Mouse (Mus musculus): ENCODE data around the gene Gata3. TPM values are rescaled to one million over a fixed set of nuclear protein-coding genes. Genes with fewer than 3 reads are reported as not detected.
A peak's percentile ranks its signal among the peaks of the same experiment; 100 is the strongest.

Gata3 gene
- polyA plus RNA-seq, 1 experiment from 2014 or later: 21.7 TPM

DNA sequence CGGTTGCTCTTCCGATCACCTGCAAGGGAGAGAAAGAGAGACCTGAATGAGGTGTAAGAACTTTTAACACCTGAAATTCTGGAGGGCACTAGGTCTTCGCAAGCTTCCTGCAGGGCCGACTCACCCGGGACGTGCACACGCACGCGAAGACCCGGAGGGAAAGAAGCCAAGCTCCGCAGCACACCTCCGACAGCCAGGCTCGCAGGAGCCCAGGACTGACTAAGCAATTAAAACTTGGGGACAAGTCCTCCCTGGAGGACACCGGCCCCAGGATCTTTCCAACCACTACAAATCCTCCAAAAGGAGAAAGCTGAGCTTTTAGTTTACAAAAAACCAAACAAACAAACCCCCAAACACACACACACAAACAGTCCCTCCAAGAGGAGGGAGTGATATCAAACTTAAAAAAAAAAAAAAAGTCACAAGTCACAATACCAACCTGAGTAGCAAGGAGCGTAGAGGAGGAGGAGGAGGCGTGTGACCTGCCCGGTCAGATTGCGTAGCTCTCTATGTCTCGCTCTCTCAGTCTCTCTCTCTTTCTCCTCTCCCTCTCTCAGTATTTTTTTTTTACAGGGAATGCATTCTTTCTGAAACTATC, 11.8 kb downstream of the Gata3 start:
- Histone ChIP-seq H3K9me3 (no peaks in the 10 kb centered on the region), H3K27me3 (peaks cover 95% of the 10 kb centered on the region), H3K4me2 (peak overlapping the region; percentile 90), H3K4me3 (peak overlapping the region; percentile 54), H3K4me1 (peaks cover 59% of the 10 kb centered on the region), H3K36me3 (peaks cover 4% of the 10 kb centered on the region; the same call in 1 of the 2 replicates), H3K9ac (peak overlapping the region; percentile 75), H3K27ac (peak overlapping the region; percentile 83)
- WGBS: 1% methylated on average over 19 of the region's 19 CpGs
- ATAC-seq (ENCODE audit: insufficient number of reproducible peaks, insufficient read depth, low FRiP score, low TSS enrichment, low read depth): no peak

DNA sequence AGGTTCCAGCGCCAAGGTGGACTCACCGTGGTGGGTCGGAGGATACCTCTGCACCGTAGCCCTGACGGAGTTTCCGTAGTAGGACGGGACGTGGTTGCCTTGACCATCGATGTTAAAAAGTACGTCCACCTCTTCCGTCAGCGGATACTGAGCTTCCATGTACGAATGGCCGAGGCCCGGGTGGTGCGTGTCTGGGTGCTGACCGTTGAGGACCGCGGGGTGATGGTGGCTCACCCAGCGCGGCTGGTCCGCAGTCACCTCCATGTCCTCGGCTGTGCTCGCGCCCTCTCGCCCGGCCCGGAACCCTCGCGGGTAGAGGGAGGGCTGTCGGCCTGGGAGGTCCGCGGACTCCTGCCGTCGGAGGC, 12.5 kb downstream of the Gata3 start:
- Histone ChIP-seq H3K9ac (peak overlapping the region; percentile 75), H3K9me3 (no peaks in the 10 kb centered on the region), H3K36me3 (peaks cover 4% of the 10 kb centered on the region; the same call in 1 of the 2 replicates), H3K27ac (peak overlapping the region; percentile 83), H3K4me1 (peaks cover 59% of the 10 kb centered on the region), H3K4me2 (peak overlapping the region; percentile 90), H3K4me3 (peak overlapping the region; percentile 54), H3K27me3 (peaks cover 95% of the 10 kb centered on the region)
- under 1% methylated on average over 35 of the region's 35 CpGs for WGBS
- ATAC-seq (ENCODE audit: insufficient number of reproducible peaks, insufficient read depth, low FRiP score, low TSS enrichment, low read depth): no peak

DNA sequence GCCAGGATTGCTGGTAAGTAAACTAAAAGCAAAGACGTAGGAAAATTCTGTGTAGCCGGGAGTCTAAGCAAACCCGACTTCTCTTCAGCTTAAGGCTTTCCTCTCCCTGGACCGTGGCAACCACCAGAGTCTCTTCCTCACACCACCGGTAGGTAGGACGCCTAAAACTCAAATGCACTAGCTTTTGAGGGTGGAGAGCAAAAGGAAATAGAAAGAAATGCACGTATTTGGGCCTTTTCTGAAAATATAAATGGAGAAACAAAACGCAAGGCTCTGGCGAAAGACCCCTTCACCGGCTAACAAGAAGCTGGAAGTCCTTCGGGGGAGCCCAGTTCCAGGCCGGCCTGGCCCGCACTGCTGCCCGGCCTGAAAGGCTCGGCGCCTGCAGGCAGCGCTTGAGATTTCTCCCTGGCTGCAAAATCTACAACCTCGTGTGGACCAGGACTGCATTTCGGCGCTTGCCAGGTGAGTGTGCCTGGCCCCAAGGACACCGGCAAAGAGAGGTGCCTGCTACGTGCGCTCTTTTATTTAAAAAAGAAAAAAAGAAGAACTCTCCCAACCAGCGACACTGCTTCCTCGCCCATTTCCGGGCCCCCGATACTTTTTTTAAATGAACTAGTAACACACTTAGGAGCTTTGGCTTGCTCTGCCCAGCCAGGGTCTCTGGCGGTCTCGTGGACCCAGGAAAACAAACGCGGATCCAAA, 13.1 kb downstream of the Gata3 start:
- Histone ChIP-seq H3K36me3 (peaks cover 4% of the 10 kb centered on the region; the same call in 1 of the 2 replicates), H3K27me3 (peaks cover 93% of the 10 kb centered on the region), H3K27ac (peak overlapping the region; percentile 83), H3K9ac (peak overlapping the region; percentile 75), H3K9me3 (no peaks in the 10 kb centered on the region), H3K4me1 (peaks cover 58% of the 10 kb centered on the region), H3K4me3 (peak overlapping the region; percentile 54), H3K4me2 (peak overlapping the region; percentile 90)
- ATAC-seq (ENCODE audit: insufficient number of reproducible peaks, insufficient read depth, low FRiP score, low TSS enrichment, low read depth): no peak
- 3% methylated on average over 31 of the region's 31 CpGs for WGBS

DNA sequence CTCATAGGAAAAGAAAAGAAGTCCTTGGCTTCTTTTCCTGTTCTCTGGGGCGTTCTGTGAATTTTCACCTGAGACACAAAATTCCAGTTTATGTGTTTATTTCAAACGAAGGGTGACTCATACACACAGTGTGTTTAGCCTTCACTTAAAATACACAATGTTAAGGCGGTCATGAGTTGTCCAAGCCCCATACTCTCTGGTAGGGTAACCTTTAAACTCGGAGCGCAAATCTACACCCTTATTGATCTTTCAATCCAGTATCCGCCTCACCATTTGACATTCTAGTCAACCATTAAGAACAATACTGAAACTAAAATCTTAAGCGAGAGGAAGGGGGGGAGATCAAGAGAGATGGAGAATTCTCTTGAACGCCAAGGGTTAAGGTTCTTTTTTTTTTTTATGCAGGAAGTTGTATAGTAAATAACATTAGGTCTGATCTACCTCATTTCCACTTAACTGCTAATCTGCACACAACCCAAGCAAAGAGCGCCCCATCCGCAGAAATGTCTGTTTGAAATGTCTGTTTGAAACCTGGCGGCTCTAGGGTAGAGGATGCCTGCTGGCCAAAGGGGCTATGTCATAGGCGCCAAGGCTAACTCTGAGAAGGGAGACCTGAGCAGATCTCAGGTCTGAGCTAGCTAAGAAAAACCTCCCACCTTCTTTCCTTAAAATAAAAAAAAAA, 14.0 kb downstream of the Gata3 start:
- peak overlapping the region; percentile 54 for H3K4me3 ChIP-seq
- WGBS: 20% methylated on average over 12 of the region's 12 CpGs
- H3K4me1 ChIP-seq: peaks cover 58% of the 10 kb centered on the region
- peak overlapping the region; percentile 75 for H3K9ac ChIP-seq
- peaks cover 93% of the 10 kb centered on the region for H3K27me3 ChIP-seq
- H3K36me3 ChIP-seq: peaks cover 7% of the 10 kb centered on the region
- H3K9me3 ChIP-seq: no peaks in the 10 kb centered on the region
- peak overlapping the region; percentile 90 for H3K4me2 ChIP-seq
- no peak for ATAC-seq (ENCODE audit: insufficient number of reproducible peaks, insufficient read depth, low FRiP score, low TSS enrichment, low read depth)
- H3K27ac ChIP-seq: no peak overlapping the region

DNA sequence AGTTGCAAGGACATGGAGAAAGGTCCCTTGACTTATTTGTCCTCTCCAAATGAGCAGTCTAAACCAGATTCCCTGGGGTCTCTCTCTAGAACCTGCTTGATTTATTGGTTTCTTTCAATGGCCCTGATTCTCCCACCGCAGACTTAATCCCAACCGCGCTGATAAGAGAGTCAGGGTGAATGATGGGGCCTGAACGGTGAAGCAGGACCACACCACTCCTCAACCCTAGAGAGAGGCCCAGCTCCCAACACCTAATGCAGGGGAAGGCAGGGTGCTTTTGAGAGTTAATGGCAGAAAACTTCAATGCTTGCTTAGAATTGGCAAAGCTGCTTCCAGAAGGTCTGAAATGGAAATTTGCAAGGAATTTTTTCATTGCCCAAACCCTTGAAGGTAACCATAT, 14.6 kb downstream of the Gata3 start:
- H3K9ac ChIP-seq: peak overlapping the region; percentile 64
- H3K27ac ChIP-seq: no peak overlapping the region
- 7% methylated on average over 4 of the region's 4 CpGs for WGBS
- peak overlapping the region; percentile 54 for H3K4me3 ChIP-seq
- H3K4me1 ChIP-seq: peaks cover 53% of the 10 kb centered on the region
- no peak for ATAC-seq (ENCODE audit: insufficient number of reproducible peaks, insufficient read depth, low FRiP score, low TSS enrichment, low read depth)
- peak overlapping the region; percentile 90 for H3K4me2 ChIP-seq
- no peaks in the 10 kb centered on the region for H3K9me3 ChIP-seq
- peaks cover 7% of the 10 kb centered on the region for H3K36me3 ChIP-seq
- H3K27me3 ChIP-seq: peaks cover 90% of the 10 kb centered on the region

DNA sequence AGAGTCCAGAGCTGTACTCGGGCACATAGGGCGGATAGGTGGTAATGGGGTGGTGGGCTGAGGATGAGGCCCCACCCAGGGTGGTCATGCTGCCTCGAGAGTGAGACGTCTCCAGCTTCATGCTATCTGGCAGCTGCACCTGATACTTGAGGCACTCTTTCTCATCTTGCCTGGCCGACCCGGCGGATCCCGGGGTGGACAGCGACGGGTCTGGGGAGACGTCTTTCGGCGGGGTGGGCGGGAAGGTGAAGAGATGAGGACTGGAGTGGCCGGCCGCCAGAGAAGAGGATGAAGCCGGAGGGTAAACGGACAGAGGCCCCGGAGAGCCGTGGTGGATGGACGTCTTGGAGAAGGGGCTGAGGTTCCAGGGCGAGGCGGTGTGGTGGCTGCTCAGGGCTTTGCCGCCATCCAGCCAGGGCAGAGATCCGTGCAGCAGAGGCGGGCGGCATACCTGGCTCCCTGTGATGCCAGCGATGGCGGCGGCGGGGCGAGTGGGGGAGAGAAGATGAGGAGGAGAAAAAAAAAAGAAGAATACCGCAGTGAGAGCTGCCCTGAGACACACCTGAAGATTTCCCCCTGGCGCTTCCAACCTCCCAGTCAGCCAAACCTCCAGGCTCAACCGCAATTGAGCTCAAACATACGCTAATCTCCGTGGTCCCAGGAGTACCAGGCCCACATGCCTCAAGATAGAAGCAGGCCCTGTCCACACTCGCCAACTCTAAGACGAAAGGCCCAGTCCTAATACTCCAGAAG, 15.2 kb downstream of the Gata3 start:
- Histone ChIP-seq H3K4me1 (peaks cover 50% of the 10 kb centered on the region), H3K27ac (no peak overlapping the region), H3K27me3 (peaks cover 84% of the 10 kb centered on the region), H3K9ac (peak overlapping the region; percentile 64), H3K36me3 (peaks cover 7% of the 10 kb centered on the region), H3K9me3 (no peaks in the 10 kb centered on the region), H3K4me2 (peak overlapping the region; percentile 90), H3K4me3 (peak overlapping the region; percentile 54)
- WGBS: 7% methylated on average over 39 of the region's 39 CpGs
- ATAC-seq (ENCODE audit: insufficient number of reproducible peaks, insufficient read depth, low FRiP score, low TSS enrichment, low read depth): no peak

DNA sequence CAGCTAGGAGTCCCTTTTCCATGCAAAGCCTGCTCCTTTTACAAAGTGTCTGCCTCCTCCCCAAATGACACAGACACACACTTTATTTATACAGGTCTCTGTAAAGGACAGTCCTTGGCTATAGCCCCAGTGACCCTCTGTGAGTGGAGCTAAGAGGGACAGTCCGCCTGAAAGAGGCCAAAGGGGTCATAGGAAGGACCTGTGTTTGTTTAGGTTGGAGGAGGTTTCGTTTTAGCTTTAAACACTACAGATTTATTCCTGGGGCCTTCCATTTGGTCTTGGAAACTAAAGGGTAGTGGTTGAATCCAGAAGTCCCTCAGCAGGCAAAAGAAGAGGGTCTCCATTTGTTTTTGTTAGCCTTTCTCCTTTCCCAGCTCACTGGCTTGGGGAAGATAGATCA, 16.1 kb downstream of the Gata3 start:
- Histone ChIP-seq H3K4me2 (peak overlapping the region; percentile 90), H3K27ac (no peak overlapping the region), H3K4me1 (peaks cover 44% of the 10 kb centered on the region), H3K4me3 (peak overlapping the region; percentile 54), H3K9ac (peak overlapping the region; percentile 64; the same call in 1 of the 2 replicates), H3K36me3 (peaks cover 7% of the 10 kb centered on the region), H3K27me3 (peaks cover 78% of the 10 kb centered on the region), H3K9me3 (no peaks in the 10 kb centered on the region)
- 37% methylated on average over 2 of the region's 2 CpGs for WGBS
- ATAC-seq (ENCODE audit: insufficient number of reproducible peaks, insufficient read depth, low FRiP score, low TSS enrichment, low read depth): no peak

DNA sequence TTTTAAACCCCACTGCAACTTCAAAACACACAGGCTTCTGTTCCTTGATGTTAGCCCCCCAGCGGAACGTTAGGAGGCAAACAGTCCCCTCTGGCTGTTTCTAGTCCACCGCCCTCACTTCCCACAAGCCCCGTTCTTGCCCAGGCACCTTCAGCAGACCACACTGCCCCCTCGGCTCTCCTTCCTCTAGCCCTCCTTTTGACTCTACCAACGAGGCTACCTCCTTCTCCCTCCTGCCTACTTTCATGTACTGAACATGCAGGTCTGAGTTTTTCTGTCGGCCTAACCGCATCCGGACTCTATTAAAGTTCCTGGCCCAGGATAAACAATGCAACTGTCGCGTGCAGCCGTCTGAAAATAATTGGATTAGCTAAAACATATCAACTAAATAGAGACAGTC, 17.2 kb downstream of the Gata3 start:
- WGBS: 3% methylated on average over 12 of the region's 12 CpGs
- peak overlapping the region; percentile 22; the same call in 1 of the 2 replicates for H3K27ac ChIP-seq
- no peaks in the 10 kb centered on the region for H3K9me3 ChIP-seq
- peaks cover 7% of the 10 kb centered on the region for H3K36me3 ChIP-seq
- ATAC-seq (ENCODE audit: insufficient number of reproducible peaks, insufficient read depth, low FRiP score, low TSS enrichment, low read depth): no peak
- H3K4me1 ChIP-seq: peaks cover 37% of the 10 kb centered on the region
- H3K4me3 ChIP-seq: peak overlapping the region; percentile 54
- H3K4me2 ChIP-seq: peak overlapping the region; percentile 90
- peak overlapping the region; percentile 67 for H3K9ac ChIP-seq
- peaks cover 67% of the 10 kb centered on the region for H3K27me3 ChIP-seq

DNA sequence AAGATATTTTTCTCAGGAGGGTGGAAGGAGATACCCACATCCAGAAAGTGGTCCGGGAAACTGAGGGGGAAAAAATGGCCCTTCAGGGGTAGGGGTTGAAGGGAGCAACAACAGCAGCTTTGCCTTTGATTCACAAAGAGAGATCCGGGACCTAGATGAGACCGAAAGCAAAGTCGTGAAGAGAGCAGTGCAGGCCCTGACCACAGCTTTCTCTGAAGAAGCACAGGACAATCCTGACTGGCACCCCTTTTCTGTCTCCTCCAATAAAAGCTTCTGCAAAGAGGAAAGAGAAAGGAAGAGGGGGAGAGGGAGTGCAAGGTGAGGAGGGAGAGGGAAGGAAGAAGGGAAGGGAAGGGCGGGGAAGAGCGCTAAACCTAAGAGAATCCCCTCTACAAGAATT, 18.0 kb downstream of the Gata3 start:
- Histone ChIP-seq H3K27me3 (peaks cover 60% of the 10 kb centered on the region), H3K4me2 (peak overlapping the region; percentile 90), H3K36me3 (peaks cover 7% of the 10 kb centered on the region), H3K27ac (no peak overlapping the region; the same call in 1 of the 2 replicates), H3K4me1 (peaks cover 36% of the 10 kb centered on the region), H3K4me3 (peak overlapping the region; percentile 54), H3K9ac (peak overlapping the region; percentile 67), H3K9me3 (no peaks in the 10 kb centered on the region)
- 32% methylated on average over 6 of the region's 6 CpGs for WGBS
- no peak for ATAC-seq (ENCODE audit: insufficient number of reproducible peaks, insufficient read depth, low FRiP score, low TSS enrichment, low read depth)

DNA sequence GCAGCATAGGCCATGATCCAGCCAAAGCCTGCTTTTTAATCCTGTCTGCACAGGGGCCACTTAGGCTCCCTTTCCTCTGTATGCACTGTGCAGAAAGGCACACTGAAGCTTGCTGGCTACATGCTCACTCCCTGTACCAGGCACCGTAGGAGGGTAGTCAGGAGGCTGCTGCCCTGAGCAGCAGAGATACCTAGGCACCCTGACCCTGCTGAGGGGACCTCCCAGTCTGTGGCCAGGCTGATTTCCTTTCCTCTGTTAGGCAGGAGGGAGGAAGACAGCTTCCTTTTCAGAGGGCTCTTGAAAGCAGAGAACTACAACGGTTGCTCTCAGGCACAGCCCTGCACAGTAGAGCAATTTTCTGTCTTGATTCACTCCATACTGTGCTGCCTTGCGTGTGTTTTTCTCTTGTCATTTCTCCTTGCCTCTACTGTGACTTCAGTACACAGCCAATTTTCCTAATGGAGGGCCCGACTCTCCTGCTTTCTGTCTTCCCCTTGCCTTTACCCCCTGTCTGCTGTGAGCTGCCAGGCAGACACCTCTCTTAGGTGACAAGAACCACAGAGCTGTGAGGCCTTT, 18.6 kb downstream of the Gata3 start:
- peak overlapping the region; percentile 54; the same call in 1 of the 2 replicates for H3K4me3 ChIP-seq
- H3K36me3 ChIP-seq: peaks cover 7% of the 10 kb centered on the region
- peak overlapping the region; percentile 90 for H3K4me2 ChIP-seq
- 19% methylated on average over 4 of the region's 4 CpGs for WGBS
- peak overlapping the region; percentile 67 for H3K9ac ChIP-seq
- H3K27me3 ChIP-seq: peaks cover 55% of the 10 kb centered on the region
- no peak overlapping the region for H3K27ac ChIP-seq
- H3K9me3 ChIP-seq: no peaks in the 10 kb centered on the region
- ATAC-seq (ENCODE audit: insufficient number of reproducible peaks, insufficient read depth, low FRiP score, low TSS enrichment, low read depth): no peak
- H3K4me1 ChIP-seq: peaks cover 32% of the 10 kb centered on the region

Measured in embryonic facial prominence, embryonic 13.5 days (tissue).